Mouse (Mus musculus): ENCODE measurements around the gene Cln3.
A peak's percentile ranks its signal among the peaks of the same experiment; 100 is the strongest.

GRCm38 (mm10) chr7:126566094-126566765 lies 19.4 kb downstream of the Cln3 start, which contains the start of gene Eif3c:
- peak; percentile 96 for TF ChIP-seq POLR2A (IDR thresholded peaks at IDR 0.05; ENCODE audit: low read depth, low read length)
- no peak for TF ChIP-seq ZC3H11A (IDR thresholded peaks at IDR 0.05; ENCODE audit: low read depth, low read length)
- no peak for TF ChIP-seq CTCF (conservative IDR thresholded peaks at IDR 0.05 in 1 of 2, IDR thresholded peaks at IDR 0.05 in 1 of 2; ENCODE audit: low read depth in 2 of 2, low read length in 2 of 2)
- no peak for TF ChIP-seq EP300 (IDR thresholded peaks at IDR 0.05; ENCODE audit: low read length)
- peak; percentile 99 for TF ChIP-seq HCFC1 (IDR thresholded peaks at IDR 0.05; ENCODE audit: low read depth, low read length)
- TF ChIP-seq TBP (conservative IDR thresholded peaks at IDR 0.05; ENCODE audit: low read depth, low read length) = peak; percentile 82
- TF ChIP-seq MAZ (IDR thresholded peaks at IDR 0.05; ENCODE audit: low read depth, low read length) = 0 out of 2 replicates have a peak, but pooled peaks have one; percentile 63
- no peak for TF ChIP-seq USF1 (IDR thresholded peaks at IDR 0.05; ENCODE audit: low read depth, low read length)
- TF ChIP-seq ZKSCAN1 (IDR thresholded peaks at IDR 0.05; ENCODE audit: borderline replicate concordance, low read depth, low read length) = no peak
- no peak for TF ChIP-seq PAX5 (IDR thresholded peaks at IDR 0.05; ENCODE audit: low read length)
- no peak for TF ChIP-seq SMC3 (IDR thresholded peaks at IDR 0.05; ENCODE audit: low read depth, low read length)
- TF ChIP-seq TCF12 (IDR thresholded peaks at IDR 0.05; ENCODE audit: low read depth, low read length) = peak; percentile 80
- no peak for TF ChIP-seq MAFK (IDR thresholded peaks at IDR 0.05; ENCODE audit: insufficient replicate concordance, low read length)
